Mouse (Mus musculus) layer of hippocampus, adult 2 months (tissue): ENCODE measurements around the gene Ptk6. TPM values are rescaled to one million over a fixed set of nuclear protein-coding genes. Genes with fewer than 3 reads are reported as not detected.

Experiments used
- DNase-seq, 2 experiments: peaks; one replicate each; pipeline ENCODE4 v3.0.0; 2022; ENCODE audit warnings: low spot score in 2 of 2
- H3K27ac ChIP-seq: fragments of 200-600 bp; 2 replicates; pipeline ENCODE4 v1.8.1; 2022
- H3K4me3 ChIP-seq: fragments of 200-600 bp; 2 replicates; pipeline ENCODE4 v1.8.1; 2022; ENCODE audit warnings: mild to moderate bottlenecking
- CTCF ChIP-seq: fragments of 200-600 bp; conservative IDR thresholded peaks from 2 replicates; pipeline ENCODE4 v1.8.1; 2022; ENCODE audit warnings: antibody characterized with exemption, mild to moderate bottlenecking, moderate library complexity
- total RNA-seq, 2 experiments: library from RNA; stranded (reverse); gene quantifications; 2 replicates each; pipeline ENCODE4 v1.2.3; 2021

The Ptk6 gene
- total RNA-seq, 2 experiments from 2014 or later, result 0.10 TPM; not detected in 1

DNA sequence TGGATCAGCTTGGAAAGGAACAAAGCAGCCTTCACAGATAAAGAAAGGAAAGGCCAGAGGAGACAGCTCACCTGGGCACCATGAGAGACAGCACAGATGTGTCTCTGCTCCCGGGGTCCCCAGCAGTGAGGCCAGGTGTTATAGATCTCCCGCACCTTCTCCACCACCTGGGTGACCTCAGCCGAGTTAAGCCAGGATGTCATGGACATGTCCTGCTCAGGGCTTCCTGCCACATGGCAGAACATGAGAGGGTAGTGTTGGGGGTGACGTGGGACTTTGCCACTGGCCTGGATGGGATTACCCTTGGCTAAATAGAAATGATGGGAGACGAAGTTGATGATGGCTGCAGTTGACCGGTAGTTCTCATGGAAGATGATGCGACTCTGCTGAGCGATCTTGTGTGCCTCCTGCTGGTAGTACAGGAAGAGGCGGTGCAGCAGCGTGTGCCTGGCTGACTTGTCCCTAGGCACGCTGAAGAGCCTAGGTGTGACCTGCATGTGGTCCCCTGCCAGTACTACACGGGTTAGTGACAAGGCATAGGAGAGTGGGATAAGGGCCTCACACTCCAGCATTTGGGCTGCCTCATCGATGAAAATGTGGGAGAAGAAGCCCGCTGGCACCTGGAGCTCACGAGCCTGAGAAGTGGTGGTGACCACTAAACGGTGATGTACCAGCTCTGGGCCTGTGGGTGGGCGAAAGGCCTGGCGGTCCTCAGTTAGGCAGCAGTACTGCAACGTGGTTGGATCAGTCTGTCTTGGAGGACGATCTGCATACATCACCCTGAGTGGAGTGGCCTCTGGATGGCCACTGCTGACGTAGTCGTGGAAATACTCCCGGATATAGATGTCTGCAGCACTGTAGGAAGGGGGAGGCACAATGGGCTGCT is 33.3 kb upstream of the Ptk6 start:
- Histone ChIP-seq H3K27ac (no peak overlapping the region), H3K4me3 (no peak overlapping the region)
- peak; percentile 40 for TF ChIP-seq CTCF
- no peak for DNase-seq

DNA sequence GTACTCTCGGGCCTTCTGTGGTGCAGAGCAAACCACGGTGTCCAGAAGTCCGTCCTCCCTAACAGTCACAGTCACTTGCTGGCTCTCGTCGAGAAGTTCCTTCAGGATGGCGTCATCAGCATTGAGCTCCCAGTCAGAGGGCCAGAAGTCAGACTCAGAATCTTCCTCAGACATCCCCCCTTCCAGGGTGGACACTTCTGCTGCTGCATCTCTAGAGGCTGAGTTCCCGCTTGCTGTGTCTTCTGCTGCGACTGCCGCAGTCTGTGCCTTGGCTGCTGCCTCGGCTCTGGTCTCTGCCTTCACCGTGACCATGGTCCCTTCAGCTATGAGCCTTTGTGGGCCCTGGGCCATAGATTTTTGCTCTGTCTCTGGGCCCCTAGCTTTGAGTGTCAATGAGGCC is 32.1 kb upstream of the Ptk6 start:
- DNase-seq, result no peak
- no peak for TF ChIP-seq CTCF
- Histone ChIP-seq H3K4me3 (no peak overlapping the region), H3K27ac (no peak overlapping the region)

- no peak overlapping the region for H3K4me3 ChIP-seq
- no peak for TF ChIP-seq CTCF
- no peak for DNase-seq
- H3K27ac ChIP-seq, result no peak overlapping the region
These were observed 30.9 kb upstream of the Ptk6 start for GRCm38 (mm10) chr2:181233443-181233842.

DNA sequence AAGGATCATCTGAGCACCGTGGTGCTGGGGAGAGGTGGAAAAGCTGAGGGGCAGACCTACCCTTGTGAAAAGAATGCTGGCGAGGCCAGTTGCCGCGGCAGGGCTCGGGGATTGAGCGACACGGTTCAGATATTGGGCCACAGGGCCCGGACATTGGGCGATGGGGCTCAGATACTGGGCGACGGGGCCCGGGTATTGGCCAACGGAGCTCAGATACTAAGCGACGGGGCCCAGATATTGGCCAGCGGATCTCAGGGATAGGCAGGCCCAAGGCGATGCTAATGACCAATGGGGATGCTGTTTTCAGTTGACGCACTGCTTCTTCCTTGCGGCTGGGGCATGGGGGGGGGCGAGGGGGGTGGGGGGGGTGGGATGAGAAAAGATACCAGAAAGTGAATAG is 28.6 kb upstream of the Ptk6 start:
- DNase-seq, result no peak
- TF ChIP-seq CTCF, result no peak
- H3K4me3 ChIP-seq, result no peak overlapping the region
- no peak overlapping the region for H3K27ac ChIP-seq

DNA sequence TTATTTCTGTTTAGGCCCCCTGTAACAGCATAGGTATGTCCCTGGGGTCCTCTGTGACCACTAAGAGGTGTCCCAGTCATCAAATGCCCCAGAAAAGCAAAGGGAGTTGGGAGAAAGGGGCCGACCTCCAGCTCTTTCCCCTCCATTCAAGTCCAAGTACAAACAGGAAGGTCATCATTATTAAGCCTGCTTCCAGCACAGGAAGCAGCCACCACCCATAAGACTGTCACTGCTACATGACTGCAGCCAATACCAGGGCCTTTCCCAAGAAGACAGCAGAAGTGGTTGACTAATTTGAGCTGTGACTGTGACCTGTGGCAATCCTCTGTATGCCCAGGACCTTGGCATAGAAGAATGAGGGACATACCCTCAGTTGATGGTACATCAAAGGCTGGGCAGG is 25.7 kb upstream of the Ptk6 start:
- Histone ChIP-seq H3K4me3 (no peak overlapping the region), H3K27ac (0 out of 2 replicates have a peak overlapping the region, but pooled peaks have one; percentile 10)
- DNase-seq, result no peak
- no peak for TF ChIP-seq CTCF

DNA sequence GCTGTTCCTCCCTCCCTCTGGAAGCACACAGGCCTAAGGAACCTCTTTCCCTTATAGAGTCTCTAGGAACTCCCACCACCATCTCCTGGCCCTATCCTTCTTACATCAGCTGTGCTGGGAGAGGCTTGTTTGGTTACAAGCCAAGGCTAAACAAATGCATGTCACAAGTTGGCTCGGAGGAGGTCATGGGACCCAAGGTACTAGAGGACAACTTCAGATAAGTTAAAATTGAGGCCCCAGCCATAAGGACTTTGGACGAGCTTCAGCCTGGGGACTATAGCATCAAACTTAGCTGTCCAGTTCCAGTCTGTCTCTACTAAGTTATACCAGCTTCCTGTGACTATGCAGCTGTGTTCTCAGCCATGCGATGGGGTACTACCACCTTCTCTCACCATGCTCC is 24.5 kb upstream of the Ptk6 start:
- no peak for DNase-seq
- no peak overlapping the region for H3K27ac ChIP-seq
- H3K4me3 ChIP-seq, result no peak overlapping the region
- TF ChIP-seq CTCF, result no peak

GRCm38 (mm10) chr2:181224994-181225393 is 22.4 kb upstream of the Ptk6 start:
- H3K4me3 ChIP-seq, result no peak overlapping the region
- no peak overlapping the region for H3K27ac ChIP-seq
- no peak for TF ChIP-seq CTCF
- no peak for DNase-seq

- no peak for DNase-seq
- H3K4me3 ChIP-seq, result no peak overlapping the region
- no peak for TF ChIP-seq CTCF
These were observed 17.8 kb upstream of the Ptk6 start for GRCm38 (mm10) chr2:181220361-181220760.

DNA sequence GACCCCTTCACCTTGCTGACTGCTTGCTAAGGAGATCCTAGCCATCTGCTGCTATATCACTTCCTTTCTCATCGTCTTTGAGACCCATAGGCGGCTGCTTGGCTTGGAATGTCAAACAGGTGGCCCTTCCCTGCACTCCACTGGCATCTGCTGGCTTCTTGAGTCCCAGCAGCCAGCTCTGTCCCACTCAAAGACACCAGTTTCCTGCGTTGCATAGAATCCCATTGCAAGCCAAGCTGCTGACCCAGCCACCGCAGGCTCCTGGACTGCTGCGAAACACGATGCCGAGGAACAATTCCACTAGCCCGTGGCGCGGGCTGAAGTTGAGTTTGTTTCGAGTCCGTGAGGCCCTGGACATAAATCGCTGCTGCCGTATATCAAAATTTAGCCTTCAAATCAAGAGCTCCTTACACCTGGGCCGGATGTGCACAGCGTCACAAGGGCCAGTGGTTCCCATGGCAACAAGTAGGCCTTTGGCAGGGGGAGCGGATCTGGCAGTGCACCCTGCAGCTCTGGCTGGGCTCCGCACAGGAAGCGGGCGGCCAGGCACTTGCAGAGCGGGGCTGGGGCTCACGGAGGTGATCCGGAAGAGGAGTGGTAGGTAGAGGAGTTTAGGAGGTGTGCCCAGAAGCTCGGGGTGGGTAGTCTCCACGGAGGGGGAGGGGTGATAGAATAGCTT is 17.1 kb upstream of the Ptk6 start, which contains the start of gene Fndc11:
Gene Fndc11 (plus strand): TSS at position 476 of the 679 bp plus-strand sequence.
- peak; percentile 46 to 60 for DNase-seq
- TF ChIP-seq CTCF, result peak; percentile 39
- H3K4me3 ChIP-seq, result peak within 1 kb of the TSS; percentile 50
- H3K27ac ChIP-seq, result peak within 1 kb of the TSS; percentile 68

More at GRCm38 (mm10) chr2:181220361-181220760, 17.8 kb upstream of the Ptk6 start:
- H3K27ac ChIP-seq, result peak overlapping the region; percentile 68; the same call in 1 of the 2 replicates

- no peak for TF ChIP-seq CTCF
- no peak for DNase-seq
- no peak overlapping the region for H3K4me3 ChIP-seq
- H3K27ac ChIP-seq, result peak overlapping the region; percentile 68
These were observed 16.4 kb upstream of the Ptk6 start for GRCm38 (mm10) chr2:181218881-181219485.

GRCm38 (mm10) chr2:181216037-181216436 is 13.4 kb upstream of the Ptk6 start:
- no peak for TF ChIP-seq CTCF
- DNase-seq, result no peak
- Histone ChIP-seq H3K4me3 (no peak overlapping the region), H3K27ac (no peak overlapping the region)

- no peak for DNase-seq
- TF ChIP-seq CTCF, result no peak
- no peak within 1 kb of the TSS for H3K27ac ChIP-seq
- peak within 1 kb of the TSS; percentile 49 for H3K4me3 ChIP-seq
These were observed 10.4 kb upstream of the Ptk6 start, which contains the start of gene Srms for GRCm38 (mm10) chr2:181213021-181213445. Srms (minus strand) TSS chr2:181213185.
